Mouse (Mus musculus) kidney, adult 2 months (tissue): ENCODE measurements around the gene Xrra1.

Experiments used
- CTCF ChIP-seq: fragments of 200-500 bp; conservative IDR thresholded peaks from 2 replicates; pipeline ENCODE4 v1.5.1; 2011; ENCODE audit warnings: low read depth, mild to moderate bottlenecking, control low read depth, low read length, moderate library complexity, mixed read lengths; ENCODE audit not compliant: insufficient read depth, insufficient read length
- POLR2A ChIP-seq: fragments of 200-500 bp; IDR thresholded peaks from one replicate; pipeline ENCODE4 v1.6.1; 2011; ENCODE audit warnings: low read depth, low read length, control low read depth

- TF ChIP-seq POLR2A (no peak), CTCF (no peak)
Measured at GRCm38 (mm10) chr7:99904421-99905005, 45.6 kb downstream of the Xrra1 start.
